Mouse (Mus musculus): Measurements from ENCODE around the gene Pik3r4. TPM values are rescaled to one million over a fixed set of nuclear protein-coding genes. Genes with fewer than 3 reads are reported as not detected.

Pik3r4 gene
- polyA plus RNA-seq, 1 experiment from 2014 or later: 10.4 TPM

DNA sequence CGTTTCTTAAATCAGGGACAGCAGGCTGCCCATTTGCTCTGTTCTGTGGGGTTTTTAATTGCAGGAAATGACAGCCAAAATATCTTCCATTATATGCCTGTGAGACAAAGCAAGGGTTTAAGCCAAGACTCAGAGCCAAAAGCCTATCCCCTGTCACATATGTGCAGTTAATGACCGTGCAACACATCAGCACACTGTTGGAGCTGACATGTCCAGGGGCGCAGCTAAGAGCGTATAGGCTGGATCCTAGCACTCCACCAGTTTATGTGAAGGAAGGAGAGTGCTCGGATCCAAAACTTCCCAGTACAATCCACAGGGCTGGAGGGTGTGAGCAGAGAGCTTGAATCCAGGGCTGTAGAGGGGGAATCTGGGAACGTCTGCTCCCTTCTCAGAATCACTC lies 57.9 kb downstream of the Pik3r4 start:
- Histone ChIP-seq H3K4me3 (ENCODE audit: low read depth, low read length) (no peak overlapping the region), H3K27ac (replicated peaks) (no peak overlapping the region), H3K9ac (ENCODE audit: low read length) (no peak overlapping the region), H3K27me3 (ENCODE audit: control insufficient read depth, insufficient read depth, low read length) (no peaks in the 10 kb centered on the region), H3K4me2 (replicated peaks; ENCODE audit: low read depth) (no peak overlapping the region), H3K4me1 (replicated peaks; ENCODE audit: control insufficient read depth, insufficient read depth) (peaks cover 5% of the 10 kb centered on the region; the same call in 1 of the 2 replicates), H3K9me3 (ENCODE audit: control insufficient read depth, low read length) (no peaks in the 10 kb centered on the region), H3K36me3 (ENCODE audit: control insufficient read depth, insufficient read depth, low read length) (no peaks in the 10 kb centered on the region)
- no peak for TF ChIP-seq CTCF (IDR thresholded peaks at IDR 0.05; ENCODE audit: low read depth)
- TF ChIP-seq EP300 (optimal IDR thresholded peaks at IDR 0.05): no peak
- no peak for ATAC-seq (ENCODE audit: low FRiP score, low TSS enrichment)
- no peak for DNase-seq (ENCODE audit: low spot score)
- WGBS: 69% methylated on average over 6 of the region's 6 CpGs

DNA sequence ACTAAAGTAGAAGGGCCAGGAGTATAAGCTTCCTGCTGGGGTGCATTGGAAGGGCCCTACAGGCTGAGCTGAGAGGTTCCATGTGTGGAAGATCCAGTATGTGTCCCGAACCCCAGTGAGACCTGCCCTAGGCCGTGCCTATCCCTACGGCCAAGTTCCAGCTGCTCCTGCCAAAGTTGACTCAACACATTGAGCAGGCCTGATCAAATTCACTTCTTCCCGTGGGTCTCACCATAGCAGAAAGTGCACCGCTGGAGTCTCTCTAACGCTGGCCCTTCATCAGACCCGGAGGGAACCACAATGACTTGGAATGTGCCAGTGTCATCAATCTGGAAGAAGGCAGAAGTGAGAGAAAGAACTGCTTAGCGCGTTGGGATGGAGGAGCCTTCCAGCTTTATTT lies 59.2 kb downstream of the Pik3r4 start:
- no peaks in the 10 kb centered on the region for H3K36me3 ChIP-seq (ENCODE audit: control insufficient read depth, insufficient read depth, low read length)
- H3K4me1 ChIP-seq (replicated peaks; ENCODE audit: control insufficient read depth, insufficient read depth): peaks cover 5% of the 10 kb centered on the region; the same call in 1 of the 2 replicates
- H3K27ac ChIP-seq (replicated peaks): no peak overlapping the region
- H3K9ac ChIP-seq (ENCODE audit: low read length): no peak overlapping the region
- DNase-seq (ENCODE audit: low spot score) (no peak), ATAC-seq (ENCODE audit: low FRiP score, low TSS enrichment) (no peak)
- H3K4me2 ChIP-seq (replicated peaks; ENCODE audit: low read depth): no peak overlapping the region
- WGBS: 65% methylated on average over 9 of the region's 9 CpGs
- TF ChIP-seq EP300 (optimal IDR thresholded peaks at IDR 0.05): no peak
- no peak for TF ChIP-seq CTCF (IDR thresholded peaks at IDR 0.05; ENCODE audit: low read depth)
- no peak overlapping the region for H3K4me3 ChIP-seq (ENCODE audit: low read depth, low read length)
- no peaks in the 10 kb centered on the region for H3K9me3 ChIP-seq (ENCODE audit: control insufficient read depth, low read length)
- H3K27me3 ChIP-seq (ENCODE audit: control insufficient read depth, insufficient read depth, low read length): no peaks in the 10 kb centered on the region

DNA sequence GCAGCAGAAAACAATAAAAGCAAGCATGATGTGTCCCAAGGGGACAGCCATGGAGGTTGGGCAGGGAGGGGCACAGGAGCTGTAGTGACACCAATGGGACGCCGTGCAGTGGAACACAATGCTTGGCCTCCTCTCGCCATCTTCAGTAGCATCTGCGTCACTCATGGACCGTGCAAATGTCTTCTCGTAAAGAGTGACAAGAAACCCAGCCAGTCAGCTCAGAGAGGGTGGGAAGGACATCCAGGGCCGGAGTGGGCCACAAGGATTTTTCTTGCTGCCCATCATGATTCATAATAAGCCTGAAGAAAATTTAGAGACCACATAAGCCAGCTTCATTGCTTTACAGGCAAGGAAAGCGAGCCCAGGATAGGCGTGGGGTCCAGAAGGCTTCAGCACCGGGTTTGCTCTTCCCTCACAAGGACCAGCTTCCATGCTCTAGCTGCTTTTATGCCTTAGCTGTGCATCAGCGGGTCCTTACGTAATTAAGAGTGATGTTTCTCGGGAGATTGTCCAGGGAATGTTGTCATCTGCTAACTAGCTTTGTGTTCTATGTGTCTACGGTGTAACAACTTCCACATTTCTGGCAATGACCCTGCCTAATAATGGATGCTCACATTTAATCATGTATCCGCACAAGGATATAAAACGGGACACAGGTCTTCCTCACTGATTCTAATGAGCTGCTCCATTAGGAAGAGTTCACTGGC lies 61.6 kb downstream of the Pik3r4 start:
- TF ChIP-seq CTCF (IDR thresholded peaks at IDR 0.05; ENCODE audit: low read depth) (no peak), EP300 (optimal IDR thresholded peaks at IDR 0.05) (no peak)
- no peak overlapping the region for H3K27ac ChIP-seq (replicated peaks)
- no peak overlapping the region for H3K4me3 ChIP-seq (ENCODE audit: low read depth, low read length)
- WGBS: 86% methylated on average over 16 of the region's 16 CpGs
- H3K4me1 ChIP-seq (replicated peaks; ENCODE audit: control insufficient read depth, insufficient read depth): no peaks in the 10 kb centered on the region
- ATAC-seq (ENCODE audit: low FRiP score, low TSS enrichment): no peak
- no peaks in the 10 kb centered on the region for H3K27me3 ChIP-seq (ENCODE audit: control insufficient read depth, insufficient read depth, low read length)
- no peak overlapping the region for H3K9ac ChIP-seq (ENCODE audit: low read length)
- no peaks in the 10 kb centered on the region for H3K9me3 ChIP-seq (ENCODE audit: control insufficient read depth, low read length)
- H3K36me3 ChIP-seq (ENCODE audit: control insufficient read depth, insufficient read depth, low read length): no peaks in the 10 kb centered on the region
- no peak overlapping the region for H3K4me2 ChIP-seq (replicated peaks; ENCODE audit: low read depth)
- DNase-seq (ENCODE audit: low spot score): no peak

DNA sequence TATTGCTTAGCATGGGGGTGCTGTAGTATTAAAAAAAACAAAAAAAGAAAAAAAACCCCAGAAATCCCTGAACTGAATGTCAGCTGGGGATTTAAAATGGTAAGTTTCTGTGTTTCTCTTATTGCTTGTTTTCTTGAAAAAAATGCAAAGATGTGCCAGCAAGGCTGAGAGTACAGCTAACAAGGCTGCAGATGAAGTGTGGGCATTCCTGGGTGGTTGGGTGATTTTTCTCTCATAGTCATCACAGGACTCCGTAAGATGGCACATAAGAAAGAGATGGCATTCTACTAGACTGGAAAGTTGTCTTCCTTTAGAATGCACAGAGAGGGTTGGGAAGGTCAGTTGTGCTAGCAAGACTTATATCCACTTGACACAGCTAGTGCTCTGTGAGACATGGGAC lies 62.2 kb downstream of the Pik3r4 start:
- H3K9ac ChIP-seq (ENCODE audit: low read length): no peak overlapping the region
- no peaks in the 10 kb centered on the region for H3K9me3 ChIP-seq (ENCODE audit: control insufficient read depth, low read length)
- 96% methylated on average over 1 of the region's 1 CpGs for WGBS
- H3K36me3 ChIP-seq (ENCODE audit: control insufficient read depth, insufficient read depth, low read length): no peaks in the 10 kb centered on the region
- no peak overlapping the region for H3K27ac ChIP-seq (replicated peaks)
- H3K4me2 ChIP-seq (replicated peaks; ENCODE audit: low read depth): no peak overlapping the region
- H3K4me1 ChIP-seq (replicated peaks; ENCODE audit: control insufficient read depth, insufficient read depth): no peaks in the 10 kb centered on the region
- no peak for TF ChIP-seq EP300 (optimal IDR thresholded peaks at IDR 0.05)
- ATAC-seq (ENCODE audit: low FRiP score, low TSS enrichment) (no peak), DNase-seq (ENCODE audit: low spot score) (no peak)
- no peaks in the 10 kb centered on the region for H3K27me3 ChIP-seq (ENCODE audit: control insufficient read depth, insufficient read depth, low read length)
- no peak overlapping the region for H3K4me3 ChIP-seq (ENCODE audit: low read depth, low read length)

DNA sequence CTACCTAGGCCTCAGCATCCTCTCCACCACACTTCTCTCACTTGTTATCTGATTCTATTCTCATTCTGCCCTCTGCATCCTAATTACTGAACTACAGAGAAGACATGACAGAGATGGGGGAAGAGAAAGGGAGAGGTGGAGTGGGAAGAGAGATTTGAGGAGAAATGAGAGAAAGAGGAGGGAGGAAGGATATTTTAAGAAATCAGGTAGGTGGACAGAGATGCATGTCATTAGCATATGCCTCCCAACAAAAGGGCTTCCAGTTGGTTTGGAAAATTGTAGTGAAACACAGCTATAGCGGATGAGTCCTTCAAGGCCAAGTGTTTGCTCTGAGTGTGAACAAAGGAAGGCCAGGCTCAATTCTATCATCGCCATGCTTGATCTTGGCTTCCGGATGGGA lies 69.3 kb downstream of the Pik3r4 start:
- WGBS: 92% methylated on average over 3 of the region's 3 CpGs
- no peak overlapping the region for H3K4me3 ChIP-seq (ENCODE audit: low read depth, low read length)
- TF ChIP-seq CTCF (IDR thresholded peaks at IDR 0.05; ENCODE audit: low read depth) (no peak), EP300 (optimal IDR thresholded peaks at IDR 0.05) (no peak)
- H3K36me3 ChIP-seq (ENCODE audit: control insufficient read depth, insufficient read depth, low read length): no peaks in the 10 kb centered on the region
- H3K9me3 ChIP-seq (ENCODE audit: control insufficient read depth, low read length): no peaks in the 10 kb centered on the region
- H3K4me1 ChIP-seq (replicated peaks; ENCODE audit: control insufficient read depth, insufficient read depth): no peaks in the 10 kb centered on the region
- H3K27ac ChIP-seq (replicated peaks): no peak overlapping the region
- no peak overlapping the region for H3K4me2 ChIP-seq (replicated peaks; ENCODE audit: low read depth)
- ATAC-seq (ENCODE audit: low FRiP score, low TSS enrichment) (no peak), DNase-seq (ENCODE audit: low spot score) (no peak)
- H3K27me3 ChIP-seq (ENCODE audit: control insufficient read depth, insufficient read depth, low read length): no peaks in the 10 kb centered on the region
- H3K9ac ChIP-seq (ENCODE audit: low read length): no peak overlapping the region

DNA sequence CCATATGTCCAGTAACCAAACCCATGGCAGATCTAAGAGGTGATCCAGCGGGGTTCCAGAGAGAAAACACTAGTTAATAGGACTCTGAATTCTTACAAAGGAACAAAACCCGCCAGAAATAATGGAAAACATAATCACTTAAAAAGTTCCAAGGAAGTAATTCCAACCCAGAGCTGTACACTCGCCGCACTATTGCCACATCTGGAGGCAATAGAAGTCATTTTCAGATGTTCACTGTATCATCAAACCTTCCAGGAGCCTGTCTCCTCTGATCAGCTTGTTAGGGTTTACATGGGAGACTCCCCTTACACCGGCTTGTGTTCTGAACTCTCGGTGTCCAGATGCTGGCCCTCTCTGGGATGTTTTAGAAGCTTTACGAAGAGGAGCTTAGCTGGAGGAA lies 76.6 kb downstream of the Pik3r4 start:
- no peaks in the 10 kb centered on the region for H3K9me3 ChIP-seq (ENCODE audit: control insufficient read depth, low read length)
- no peaks in the 10 kb centered on the region for H3K36me3 ChIP-seq (ENCODE audit: control insufficient read depth, insufficient read depth, low read length)
- no peak for DNase-seq (ENCODE audit: low spot score)
- no peak for TF ChIP-seq CTCF (IDR thresholded peaks at IDR 0.05; ENCODE audit: low read depth)
- TF ChIP-seq EP300 (optimal IDR thresholded peaks at IDR 0.05): no peak
- ATAC-seq (ENCODE audit: low FRiP score, low TSS enrichment): no peak
- no peaks in the 10 kb centered on the region for H3K4me1 ChIP-seq (replicated peaks; ENCODE audit: control insufficient read depth, insufficient read depth)
- no peak overlapping the region for H3K4me2 ChIP-seq (replicated peaks; ENCODE audit: low read depth)
- WGBS: 77% methylated on average over 7 of the region's 7 CpGs
- H3K4me3 ChIP-seq (ENCODE audit: low read depth, low read length): no peak overlapping the region
- H3K9ac ChIP-seq (ENCODE audit: low read length): no peak overlapping the region
- H3K27ac ChIP-seq (replicated peaks): no peak overlapping the region
- no peaks in the 10 kb centered on the region for H3K27me3 ChIP-seq (ENCODE audit: control insufficient read depth, insufficient read depth, low read length)

All from stomach, postnatal 0 days (tissue).